In the genomic region with DNA sequence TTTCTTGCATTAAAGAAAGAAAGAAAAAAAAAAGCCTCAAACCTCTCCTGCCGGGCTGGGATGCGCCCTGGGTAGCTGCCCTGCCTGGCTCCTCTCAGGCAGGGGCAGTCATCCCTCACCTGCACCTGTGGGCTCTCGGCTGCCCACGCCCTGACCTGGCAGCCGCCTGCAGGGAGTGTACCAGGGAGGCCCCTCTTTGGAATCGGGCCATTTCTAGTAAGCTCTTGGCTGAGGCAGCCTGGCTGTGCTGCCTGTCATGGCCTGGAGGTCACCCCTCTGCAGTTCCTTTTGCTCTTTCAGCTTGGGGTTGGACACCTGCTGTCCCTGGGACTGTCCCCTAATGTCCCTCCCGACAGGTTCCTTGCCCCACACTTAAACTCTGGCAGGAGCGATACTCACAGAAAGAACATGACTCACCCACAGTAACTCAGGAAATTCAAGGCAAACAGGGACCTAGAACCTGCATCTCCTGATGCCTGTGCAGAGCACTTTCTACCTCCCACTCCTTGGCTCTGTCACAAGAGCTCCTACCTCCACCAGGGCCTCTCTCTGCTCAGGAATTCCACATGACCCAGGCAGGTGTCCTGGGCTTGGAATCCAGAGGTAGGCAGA, we compare ENCODE assay signal across 9 mouse cellular contexts. TPM values are rescaled to one million over a fixed set of nuclear protein-coding genes. Genes with fewer than 3 reads are reported as not detected.
A peak's percentile ranks its signal among the peaks of the same experiment; 100 is the strongest.
DNase-seq lines count a peak whose midpoint lies in the region; ATAC-seq and TF ChIP-seq lines count a peak whose summit lies in the region.
"Had no signal": no experiment of that assay in that cellular context is flagged by ENCODE, and none has a peak within 500 bp of the region (broad histone marks: within the 10 kb centered on the region; RNA-seq: fewer than 3 reads in every experiment).

No protein-coding gene starts in this region.

- ATAC-seq in lung, embryonic 16.5 days (ENCODE audit: low read depth): peak; percentile 65; the same call in 1 of the 2 replicates
- ATAC-seq in forebrain, embryonic 15.5 days (replicated peaks): no peak
- no peak for ATAC-seq in midbrain, postnatal 0 days (ENCODE audit: low FRiP score)
- ATAC-seq: Patski had no signal

- H3K27ac ChIP-seq in lung, embryonic 16.5 days (ENCODE audit: low read length): peak overlapping the region; percentile 14; the same call in 1 of the 2 replicates
- peak overlapping the region; percentile 56 for H3K27ac ChIP-seq in forebrain, embryonic 15.5 days (replicated peaks)
- H3K27ac ChIP-seq in midbrain, postnatal 0 days (ENCODE audit: low read depth, low read length): peak overlapping the region; percentile 44; the same call in 1 of the 2 replicates
- H3K27ac ChIP-seq: macrophage had no signal

- H3K27me3 ChIP-seq in lung, embryonic 16.5 days (ENCODE audit: control insufficient read depth, insufficient read depth, low read depth, low read length): no peaks in the 10 kb centered on the region
- H3K27me3 ChIP-seq in forebrain, embryonic 15.5 days: no peaks in the 10 kb centered on the region
- no peaks in the 10 kb centered on the region for H3K27me3 ChIP-seq in midbrain, postnatal 0 days (ENCODE audit: insufficient read depth, low read length)
- H3K27me3 ChIP-seq: Patski had no signal

- DNase-seq in lung, postnatal 36 days: no peak
- peak; percentile 34 for DNase-seq in kidney, adult 9 months
- DNase-seq in midbrain, postnatal 0 days (ENCODE audit: low spot score): no peak
- no peak for DNase-seq in c-Kit-positive CD71-positive TER-119-positive erythroid progenitor cells, embryonic 14.5 days (ENCODE audit: low spot score)
- DNase-seq in cerebellum, adult 18-20 months: no peak

- H3K4me1 ChIP-seq in lung, embryonic 16.5 days (replicated peaks; ENCODE audit: control insufficient read depth, insufficient read depth, low read length): peaks cover 19% of the 10 kb centered on the region
- peaks cover 21% of the 10 kb centered on the region for H3K4me1 ChIP-seq in forebrain, embryonic 15.5 days
- peaks cover 10% of the 10 kb centered on the region; the same call in 1 of the 2 replicates for H3K4me1 ChIP-seq in midbrain, postnatal 0 days (ENCODE audit: insufficient read depth, low read length)

- no peak for TF ChIP-seq CTCF in midbrain, postnatal 0 days (IDR thresholded peaks at IDR 0.05)

- H3K9ac ChIP-seq in lung, embryonic 16.5 days (ENCODE audit: low read length): no peak overlapping the region; the same call in 1 of the 2 replicates
- H3K9ac ChIP-seq in forebrain, embryonic 15.5 days (replicated peaks): no peak overlapping the region
- no peak overlapping the region for H3K9ac ChIP-seq in midbrain, postnatal 0 days (replicated peaks; ENCODE audit: low read length, poor library complexity, severe bottlenecking)

- H3K9me3 ChIP-seq in lung, embryonic 16.5 days (ENCODE audit: control insufficient read depth, low read length): no peaks in the 10 kb centered on the region; the same call in 1 of the 2 replicates
- H3K9me3 ChIP-seq in forebrain, embryonic 15.5 days: no peaks in the 10 kb centered on the region
- no peaks in the 10 kb centered on the region for H3K9me3 ChIP-seq in midbrain, postnatal 0 days (ENCODE audit: low read length)

- WGBS in lung, embryonic 16.5 days: 31% methylated on average over 8 of the region's 8 CpGs
- 29% methylated on average over 8 of the region's 8 CpGs for WGBS in forebrain, embryonic 15.5 days
- 36% methylated on average over 8 of the region's 8 CpGs for WGBS in midbrain, postnatal 0 days

- no peaks in the 10 kb centered on the region for H3K36me3 ChIP-seq in lung, embryonic 16.5 days (ENCODE audit: control insufficient read depth, insufficient read depth, low read length)
- H3K36me3 ChIP-seq in forebrain, embryonic 15.5 days: no peaks in the 10 kb centered on the region
- H3K36me3 ChIP-seq in midbrain, postnatal 0 days (ENCODE audit: insufficient read depth, low read length): 0 out of 2 replicates have a peak, but pooled peaks cover 9% of the 10 kb centered on the region

- no peak overlapping the region for H3K4me3 ChIP-seq in lung, embryonic 16.5 days (ENCODE audit: low read length)
- H3K4me3 ChIP-seq in forebrain, embryonic 15.5 days: no peak overlapping the region
- H3K4me3 ChIP-seq in midbrain, postnatal 0 days (ENCODE audit: low read depth, low read length): no peak overlapping the region

- H3K4me2 ChIP-seq in lung, embryonic 16.5 days (ENCODE audit: low read depth, low read length): no peak overlapping the region
- no peak overlapping the region for H3K4me2 ChIP-seq in forebrain, embryonic 15.5 days (replicated peaks)
- H3K4me2 ChIP-seq in midbrain, postnatal 0 days (ENCODE audit: low read depth, low read length, poor library complexity, severe bottlenecking): no peak overlapping the region

RNA-seq across cellular contexts. Expression of a gene that starts 52.1 kb away (rescaled TPM):
- polyA plus RNA-seq in lung, embryonic 16.5 days (2015; fragmentation: Nextera tagmentation; extraction: Ambion mirVana): 1.1 TPM in 2 replicates
- polyA plus RNA-seq in forebrain, embryonic 15.5 days (2015; fragmentation: Nextera tagmentation; extraction: Ambion mirVana): 0.05 TPM in 1 of 2 replicates, not detected in the other
- total RNA-seq in midbrain, postnatal 0 days (2014; rRNA removed): not detected in 2 replicates
- not detected in 2 replicates for polyA plus RNA-seq in midbrain, postnatal 0 days (2015; fragmentation: Nextera tagmentation; extraction: Ambion mirVana)
